Comparison of ENCODE assay signal across 16 mouse cellular contexts in genomic region chr4:57735426-57735825, GRCm38 (mm10). TPM values are rescaled to one million over a fixed set of nuclear protein-coding genes. Genes with fewer than 3 reads are reported as not detected.
DNase-seq lines count a peak whose midpoint lies in the region; ATAC-seq lines count a peak whose summit lies in the region.
"Had no signal": no experiment of that assay in that cellular context is flagged by ENCODE, and none has a peak within 500 bp of the region (broad histone marks: within the 10 kb centered on the region; RNA-seq: fewer than 3 reads in every experiment).

No protein-coding gene starts in this region.

- no peak overlapping the region for H3K4me3 ChIP-seq in kidney, embryonic 16.5 days (ENCODE audit: low read length)
- H3K4me3 ChIP-seq: embryonic facial prominence, embryonic 10.5 days; limb, embryonic 15.5 days; midbrain, embryonic 10.5 days had no signal

- H3K4me2 ChIP-seq in kidney, embryonic 16.5 days (replicated peaks; ENCODE audit: low read depth, low read length): no peak overlapping the region
- H3K4me2 ChIP-seq: limb, embryonic 15.5 days had no signal

- WGBS in kidney, embryonic 16.5 days: 73% methylated on average over 5 of the region's 5 CpGs

- peak; percentile 71 for DNase-seq in 3134 (ENCODE audit: extremely low read depth, insufficient read length, low spot score)
- DNase-seq in 3T3-L1 (ENCODE audit: low read depth, low spot score): peak; percentile 99
- peak; percentile 75 for DNase-seq in adrenal gland, postnatal 14 days
- no peak for DNase-seq in left cerebral cortex, adult 11 months (ENCODE audit: low spot score)
- no peak for DNase-seq in MN1 (ENCODE audit: low spot score)
- no peak for DNase-seq in testis, postnatal 10 days (ENCODE audit: low spot score)
- DNase-seq: cerebellum, adult 9-11 months; heart, adult 18-20 months; heart, postnatal 14 days; right cerebral cortex, postnatal 25 days had no signal

- peak; percentile 85 for ATAC-seq in kidney, embryonic 16.5 days (ENCODE audit: low FRiP score, low TSS enrichment)
- ATAC-seq in megakaryocyte progenitor cell, adult 5-6 weeks (replicated peaks; ENCODE audit: poor library complexity): no peak
- ATAC-seq: hindbrain, embryonic 16.5 days had no signal

- H3K9me3 ChIP-seq in kidney, embryonic 16.5 days (ENCODE audit: low read length): no peaks in the 10 kb centered on the region
- H3K9me3 ChIP-seq: embryonic facial prominence, embryonic 10.5 days; limb, embryonic 15.5 days; midbrain, embryonic 10.5 days had no signal

- H3K4me1 ChIP-seq in kidney, embryonic 16.5 days (ENCODE audit: insufficient read depth, low read length): 0 out of 2 replicates have a peak, but pooled peaks cover 3% of the 10 kb centered on the region
- H3K4me1 ChIP-seq: midbrain, embryonic 10.5 days had no signal

- H3K27ac ChIP-seq in kidney, embryonic 16.5 days (ENCODE audit: low read length): peak overlapping the region; percentile 59
- H3K27ac ChIP-seq: embryonic facial prominence, embryonic 10.5 days; limb, embryonic 15.5 days; midbrain, embryonic 10.5 days had no signal

- H3K27me3 ChIP-seq in kidney, embryonic 16.5 days (ENCODE audit: insufficient read depth, low read length): no peaks in the 10 kb centered on the region
- H3K27me3 ChIP-seq: limb, embryonic 15.5 days had no signal

- H3K9ac ChIP-seq in kidney, embryonic 16.5 days (replicated peaks; ENCODE audit: low read length): no peak overlapping the region
- H3K9ac ChIP-seq: limb, embryonic 15.5 days had no signal

- no peaks in the 10 kb centered on the region for H3K36me3 ChIP-seq in kidney, embryonic 16.5 days (ENCODE audit: insufficient read depth, low read length)
- H3K36me3 ChIP-seq: embryonic facial prominence, embryonic 10.5 days; limb, embryonic 15.5 days; midbrain, embryonic 10.5 days had no signal

RNA-seq across cellular contexts. Expression of gene Akap2, which starts 18.0 kb away (rescaled TPM):
- total RNA-seq in adrenal gland, postnatal 14 days (2021): 129 and 137 TPM in 2 replicates
- 28.2 and 28.4 TPM in 2 replicates for polyA plus RNA-seq in kidney, embryonic 16.5 days (2015; fragmentation: Nextera tagmentation; extraction: Ambion mirVana)
- total RNA-seq in megakaryocyte progenitor cell, adult 5-6 weeks (2015): 0.02 TPM in 1 of 2 replicates, not detected in the other
- total RNA-seq in megakaryocyte progenitor cell, adult 5-6 weeks (2017): not detected in 2 replicates

Comparison
In these comparisons a context has a peak if more than half of its experiments do, and no peak if none do; other contexts are left out.
1. DNase-seq: peak in 3134 (single experiment), 3T3-L1 (single experiment) and adrenal gland, postnatal 14 days (single experiment); none in left cerebral cortex, adult 11 months (single experiment), MN1 (single experiment) and testis, postnatal 10 days (single experiment).
2. RNA of gene Akap2, which starts 18.0 kb away (total RNA-seq): 129 to 137 TPM in adrenal gland, postnatal 14 days; 0.02 TPM in megakaryocyte progenitor cell, adult 5-6 weeks; every median in the first group is over 100 times any median in the second.